Mouse (Mus musculus) heart, embryonic 10.5 days (tissue): Measurements from ENCODE around the gene Ddx47. TPM values are rescaled to one million over a fixed set of nuclear protein-coding genes. Genes with fewer than 3 reads are reported as not detected.
A peak's percentile ranks its signal among the peaks of the same experiment; 100 is the strongest.

Experiments used
- DNase-seq: peaks from one replicate; pipeline ENCODE4 v3.0.0-alpha.2; 2017; ENCODE audit warnings: low spot score
- H3K27ac ChIP-seq: fragments of 300-500 bp; sonication (generic); 2 replicates; pipeline ENCODE4 v1.5.1; 2016; ENCODE audit warnings: mild to moderate bottlenecking
- H3K27me3 ChIP-seq: fragments of 300-500 bp; sonication (generic); 2 replicates; pipeline ENCODE4 v1.6.1; 2016; ENCODE audit warnings: mild to moderate bottlenecking; ENCODE audit not compliant: poor library complexity, insufficient read depth, severe bottlenecking
- H3K36me3 ChIP-seq: fragments of 300-500 bp; sonication (generic); 2 replicates; pipeline ENCODE4 v1.6.1; 2016; ENCODE audit warnings: mild to moderate bottlenecking, moderate library complexity
- H3K4me1 ChIP-seq: fragments of 300-500 bp; sonication (generic); 2 replicates; pipeline ENCODE4 v1.6.1; 2016; ENCODE audit warnings: mild to moderate bottlenecking
- H3K4me3 ChIP-seq: fragments of 300-500 bp; sonication (generic); 2 replicates; pipeline ENCODE4 v1.5.1; 2016; ENCODE audit warnings: mild to moderate bottlenecking, moderate library complexity
- H3K9me3 ChIP-seq: fragments of 300-500 bp; sonication (generic); 2 replicates; pipeline ENCODE4 v1.6.1; 2016; ENCODE audit warnings: mild to moderate bottlenecking, moderate library complexity
- WGBS: fragments of 180-500 bp; shearing (Covaris S2); methylation state at CpG from one replicate; pipeline ENCODE4 v1.1.7; 2016; 5-methylcytosine and 5-hydroxymethylcytosine counted together
- polyA plus RNA-seq: library from polyadenylated mRNA; unstranded; fragments of >200 nt; fragmentation: Nextera tagmentation; extraction: Ambion mirVana; gene quantifications from 2 replicates; pipeline ENCODE4 v1.2.1, GENCODE M21; 2016

Gene Ddx47
- polyA plus RNA-seq, 1 experiment from 2014 or later: 99.1 TPM

GRCm38 (mm10) chr6:134988377-134988776, 23.0 kb upstream of the Ddx47 start:
- Histone ChIP-seq H3K4me3 (no peak overlapping the region), H3K36me3 (no peaks in the 10 kb centered on the region), H3K27me3 (no peaks in the 10 kb centered on the region), H3K9me3 (no peaks in the 10 kb centered on the region), H3K27ac (no peak overlapping the region), H3K4me1 (peaks cover 13% of the 10 kb centered on the region)
- DNase-seq: no peak
- WGBS: 51% methylated on average over 9 of the region's 9 CpGs

- Histone ChIP-seq H3K27me3 (no peaks in the 10 kb centered on the region), H3K9me3 (no peaks in the 10 kb centered on the region), H3K4me1 (peaks cover 6% of the 10 kb centered on the region; the same call in 1 of the 2 replicates), H3K36me3 (no peaks in the 10 kb centered on the region), H3K4me3 (no peak overlapping the region), H3K27ac (no peak overlapping the region)
- DNase-seq: no peak
- WGBS: 88% methylated on average over 6 of the region's 6 CpGs
Observed at GRCm38 (mm10) chr6:134990674-134991073, 20.7 kb upstream of the Ddx47 start.

DNA sequence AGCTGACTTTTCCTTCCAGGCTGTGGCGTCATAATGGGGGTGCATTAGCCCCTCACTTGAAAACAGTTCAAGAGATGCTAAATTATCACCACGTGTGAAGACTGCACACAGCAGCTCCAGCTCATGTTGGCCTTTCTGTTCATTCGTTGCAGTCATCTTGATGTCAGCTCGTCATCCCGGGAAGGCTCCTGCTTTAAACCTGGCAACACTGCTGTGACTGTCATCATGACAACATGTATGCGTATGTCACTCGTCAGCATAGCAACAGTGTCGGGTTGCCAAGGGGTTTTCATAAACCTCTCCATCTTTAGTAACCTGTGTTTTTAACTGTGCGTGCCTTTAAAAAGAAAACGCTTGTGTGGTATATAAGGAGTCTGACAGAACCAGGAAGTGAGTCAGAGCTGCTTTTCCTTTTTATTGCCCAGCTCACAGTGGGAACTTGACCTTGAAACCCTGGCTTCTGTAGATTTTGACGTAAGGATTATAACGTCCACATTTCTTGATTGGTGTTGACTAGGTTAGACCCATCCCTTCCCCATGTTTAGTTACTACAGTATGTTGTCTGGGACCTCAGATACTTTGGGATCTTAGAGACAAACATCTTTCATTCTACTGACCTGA, 17.3 kb upstream of the Ddx47 start:
- Histone ChIP-seq H3K36me3 (no peaks in the 10 kb centered on the region), H3K4me1 (peaks cover 6% of the 10 kb centered on the region; the same call in 1 of the 2 replicates), H3K4me3 (no peak overlapping the region), H3K27me3 (no peaks in the 10 kb centered on the region), H3K27ac (no peak overlapping the region), H3K9me3 (no peaks in the 10 kb centered on the region)
- 66% methylated on average over 12 of the region's 12 CpGs for WGBS
- DNase-seq: no peak

DNA sequence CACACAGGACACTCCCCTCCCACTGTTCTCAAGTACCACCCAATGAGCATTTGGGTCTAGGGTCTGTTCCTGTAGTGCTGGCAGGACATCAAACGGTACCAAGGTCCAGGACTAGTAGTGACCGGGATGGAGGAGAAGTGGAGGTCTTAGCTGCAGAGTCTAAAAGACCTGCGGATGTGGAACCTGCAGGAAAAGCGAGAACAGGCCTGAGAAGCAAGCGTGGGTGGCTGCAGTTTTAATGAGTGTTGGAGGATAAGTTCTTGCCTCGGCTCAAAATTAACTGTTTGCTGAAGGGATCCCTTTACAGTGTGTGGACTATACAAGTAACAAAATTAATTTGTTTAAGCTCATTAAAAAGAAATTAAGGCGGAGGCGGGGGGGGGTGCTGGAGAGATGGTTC, 16.4 kb upstream of the Ddx47 start:
- peaks cover 6% of the 10 kb centered on the region; the same call in 1 of the 2 replicates for H3K4me1 ChIP-seq
- H3K4me3 ChIP-seq: no peak overlapping the region
- H3K36me3 ChIP-seq: no peaks in the 10 kb centered on the region
- no peaks in the 10 kb centered on the region for H3K9me3 ChIP-seq
- no peaks in the 10 kb centered on the region for H3K27me3 ChIP-seq
- H3K27ac ChIP-seq: no peak overlapping the region
- WGBS: 80% methylated on average over 8 of the region's 8 CpGs
- no peak for DNase-seq

DNA sequence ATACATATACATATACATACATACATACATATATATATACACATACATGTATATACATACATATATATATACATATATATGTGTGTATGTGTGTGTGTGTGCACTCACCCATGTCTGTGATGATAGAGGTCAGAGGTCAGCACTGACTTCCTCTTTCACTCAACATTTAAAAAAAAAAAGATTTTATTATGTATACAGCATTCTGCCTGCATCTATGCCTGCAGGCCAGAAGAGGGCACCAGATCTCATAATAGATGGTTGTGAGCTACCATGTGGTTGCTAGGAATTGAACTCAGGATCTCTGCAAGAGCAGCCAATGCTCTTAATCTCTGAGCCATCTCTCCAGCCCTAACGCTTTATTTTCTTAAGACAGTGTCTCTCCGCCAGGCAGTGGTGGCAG, 14.5 kb upstream of the Ddx47 start:
- no peak overlapping the region for H3K4me3 ChIP-seq
- H3K9me3 ChIP-seq: no peaks in the 10 kb centered on the region
- H3K27me3 ChIP-seq: no peaks in the 10 kb centered on the region
- 86% methylated on average over 2 of the region's 2 CpGs for WGBS
- no peaks in the 10 kb centered on the region for H3K36me3 ChIP-seq
- H3K4me1 ChIP-seq: peaks cover 10% of the 10 kb centered on the region
- no peak for DNase-seq
- no peak overlapping the region for H3K27ac ChIP-seq

- WGBS: 80% methylated on average over 8 of the region's 8 CpGs
- Histone ChIP-seq H3K9me3 (no peaks in the 10 kb centered on the region), H3K4me1 (peaks cover 10% of the 10 kb centered on the region), H3K27me3 (no peaks in the 10 kb centered on the region), H3K4me3 (no peak overlapping the region), H3K36me3 (no peaks in the 10 kb centered on the region), H3K27ac (no peak overlapping the region)
- no peak for DNase-seq
Observed at GRCm38 (mm10) chr6:134998076-134998475, 13.3 kb upstream of the Ddx47 start.

DNA sequence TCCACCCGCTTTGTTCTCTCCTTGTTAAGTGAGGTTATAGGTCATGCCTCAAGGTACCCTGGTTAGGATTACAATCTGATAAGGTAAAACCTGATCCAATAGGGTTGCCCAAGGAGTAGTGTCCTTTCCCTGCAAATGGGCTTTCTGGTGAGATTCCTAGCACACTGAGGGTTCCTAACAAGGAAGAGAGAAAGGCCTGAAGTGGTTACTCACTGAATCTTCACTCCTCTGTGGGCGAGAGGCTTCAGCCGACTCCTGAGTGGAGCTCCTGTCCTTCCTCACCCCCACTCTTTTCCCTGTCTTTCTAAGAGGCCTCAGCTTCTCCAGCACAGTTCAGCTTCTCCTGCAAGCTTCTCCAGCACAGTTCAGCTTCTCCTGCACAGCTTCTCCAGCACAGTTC, 12.6 kb upstream of the Ddx47 start:
- WGBS: 60% methylated on average over 3 of the region's 3 CpGs
- Histone ChIP-seq H3K36me3 (no peaks in the 10 kb centered on the region), H3K9me3 (no peaks in the 10 kb centered on the region), H3K4me1 (peaks cover 10% of the 10 kb centered on the region), H3K27me3 (no peaks in the 10 kb centered on the region), H3K27ac (no peak overlapping the region), H3K4me3 (no peak overlapping the region)
- DNase-seq: no peak

- H3K4me1 ChIP-seq: peaks cover 4% of the 10 kb centered on the region; the same call in 1 of the 2 replicates
- 49% methylated on average over 4 of the region's 4 CpGs for WGBS
- no peak for DNase-seq
- no peaks in the 10 kb centered on the region for H3K36me3 ChIP-seq
- H3K4me3 ChIP-seq: no peak overlapping the region
- H3K27me3 ChIP-seq: no peaks in the 10 kb centered on the region
- no peaks in the 10 kb centered on the region for H3K9me3 ChIP-seq
- no peak overlapping the region for H3K27ac ChIP-seq
Observed at GRCm38 (mm10) chr6:135000272-135000671, 11.1 kb upstream of the Ddx47 start.

GRCm38 (mm10) chr6:135001991-135002390, 9.4 kb upstream of the Ddx47 start:
- H3K27ac ChIP-seq: no peak overlapping the region
- 89% methylated on average over 4 of the region's 4 CpGs for WGBS
- no peaks in the 10 kb centered on the region for H3K36me3 ChIP-seq
- no peak for DNase-seq
- H3K4me1 ChIP-seq: peaks cover 4% of the 10 kb centered on the region; the same call in 1 of the 2 replicates
- no peak overlapping the region for H3K4me3 ChIP-seq
- no peaks in the 10 kb centered on the region for H3K27me3 ChIP-seq
- H3K9me3 ChIP-seq: no peaks in the 10 kb centered on the region

DNA sequence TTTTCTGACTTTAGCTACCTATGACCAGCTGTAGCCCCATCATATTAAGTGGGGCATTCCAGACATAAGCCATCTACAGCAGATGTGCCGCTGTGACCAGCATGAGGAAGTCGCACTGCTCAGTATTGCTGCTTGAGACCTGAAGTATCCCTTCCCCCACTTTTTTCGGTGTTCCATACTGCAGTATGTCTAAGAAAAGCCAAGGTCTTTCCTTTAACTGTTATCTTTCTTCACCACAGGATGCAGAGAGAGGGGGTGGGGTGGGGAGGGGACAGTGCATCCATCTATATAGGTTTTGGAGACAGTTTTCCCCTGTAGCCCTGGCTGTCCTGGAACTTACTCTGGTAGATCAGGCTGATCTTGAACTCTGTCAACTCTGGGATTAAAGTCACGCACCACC, 5.0 kb upstream of the Ddx47 start:
- 78% methylated on average over 4 of the region's 4 CpGs for WGBS
- 0 out of 2 replicates have a peak overlapping the region, but pooled peaks have one; percentile 4 for H3K27ac ChIP-seq
- H3K9me3 ChIP-seq: no peaks in the 10 kb centered on the region
- H3K27me3 ChIP-seq: no peaks in the 10 kb centered on the region
- H3K4me1 ChIP-seq: no peaks in the 10 kb centered on the region
- H3K36me3 ChIP-seq: no peaks in the 10 kb centered on the region
- DNase-seq: no peak
- H3K4me3 ChIP-seq: no peak overlapping the region

- H3K27me3 ChIP-seq: no peaks in the 10 kb centered on the region
- peak overlapping the region; percentile 75 for H3K4me3 ChIP-seq
- peaks cover 6% of the 10 kb centered on the region; the same call in 1 of the 2 replicates for H3K4me1 ChIP-seq
- H3K27ac ChIP-seq: peak overlapping the region; percentile 82
- H3K9me3 ChIP-seq: no peaks in the 10 kb centered on the region
- WGBS: 2% methylated on average over 14 of the region's 14 CpGs
- H3K36me3 ChIP-seq: peaks cover 32% of the 10 kb centered on the region
- DNase-seq: no peak
Observed at GRCm38 (mm10) chr6:135011734-135012116, 313 bp downstream of the Ddx47 start.

GRCm38 (mm10) chr6:135017211-135017610, 5.8 kb downstream of the Ddx47 start:
- Histone ChIP-seq H3K4me1 (peaks cover 7% of the 10 kb centered on the region; the same call in 1 of the 2 replicates), H3K27me3 (no peaks in the 10 kb centered on the region), H3K36me3 (peaks cover 86% of the 10 kb centered on the region), H3K9me3 (no peaks in the 10 kb centered on the region), H3K4me3 (no peak overlapping the region), H3K27ac (no peak overlapping the region)
- no peak for DNase-seq
- WGBS: 62% methylated on average over 11 of the region's 11 CpGs

- Histone ChIP-seq H3K4me1 (peaks cover 3% of the 10 kb centered on the region; the same call in 1 of the 2 replicates), H3K9me3 (no peaks in the 10 kb centered on the region), H3K36me3 (peaks cover 99% of the 10 kb centered on the region), H3K4me3 (no peak overlapping the region), H3K27me3 (no peaks in the 10 kb centered on the region), H3K27ac (no peak overlapping the region)
- DNase-seq: no peak
- 73% methylated on average over 10 of the region's 10 CpGs for WGBS
Observed at GRCm38 (mm10) chr6:135019564-135019963, 8.2 kb downstream of the Ddx47 start.

GRCm38 (mm10) chr6:135021633-135022032, 10.2 kb downstream of the Ddx47 start:
- Histone ChIP-seq H3K27me3 (no peaks in the 10 kb centered on the region), H3K27ac (no peak overlapping the region), H3K4me3 (no peak overlapping the region), H3K4me1 (peaks cover 3% of the 10 kb centered on the region; the same call in 1 of the 2 replicates), H3K36me3 (peaks cover 87% of the 10 kb centered on the region), H3K9me3 (no peaks in the 10 kb centered on the region)
- DNase-seq: no peak
- 87% methylated on average over 3 of the region's 3 CpGs for WGBS
